1 mouse cellular context compared by ENCODE assay signal in the genomic region with DNA sequence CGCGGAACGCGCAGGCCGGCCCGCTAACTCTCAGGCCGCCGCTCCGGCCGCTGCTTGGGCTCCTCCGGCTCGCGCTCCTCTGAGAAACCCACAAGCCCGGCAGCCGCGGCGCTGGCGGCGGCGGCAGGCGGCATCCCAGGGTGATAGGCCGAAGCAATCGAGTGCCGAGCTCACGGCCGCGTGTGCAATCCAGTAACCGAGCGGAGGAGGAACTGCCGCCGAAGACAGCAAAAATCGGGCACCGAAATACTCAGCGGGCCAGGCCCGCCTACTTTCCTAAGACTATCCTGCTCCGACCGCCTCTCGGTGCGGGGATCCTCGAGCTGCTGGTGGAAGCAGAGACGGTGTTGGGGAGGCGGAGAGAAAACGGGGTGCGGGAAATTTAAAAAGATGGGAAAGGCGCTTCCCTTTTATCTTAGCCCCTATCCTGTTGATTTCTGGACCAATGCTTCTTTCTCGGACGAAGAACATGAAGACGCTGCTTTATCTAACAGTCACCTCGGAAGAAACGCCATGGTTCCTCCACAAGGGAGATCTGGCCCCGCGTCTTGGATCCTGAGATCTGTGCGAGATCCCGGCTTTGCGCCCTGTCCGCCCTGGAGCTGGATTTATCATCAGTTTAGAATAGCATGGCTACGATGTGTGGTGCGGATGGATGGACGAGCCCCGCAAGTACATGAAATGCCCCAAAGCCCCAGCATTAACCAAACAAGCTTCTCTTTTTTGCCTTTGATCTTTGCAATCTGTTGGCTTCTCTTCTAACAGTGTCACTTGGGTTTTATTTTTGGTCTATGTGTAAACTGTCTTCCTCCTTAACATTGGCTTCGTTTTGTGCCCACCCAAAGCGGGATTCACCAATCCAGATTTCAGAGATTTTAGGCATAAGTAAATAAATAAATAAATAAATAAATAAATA.
A peak's percentile ranks its signal among the peaks of the same experiment; 100 is the strongest.
TF ChIP-seq lines count a peak whose summit lies in the region.

A gene (minus strand): TSS at position 142 of the 916 bp plus-strand sequence.

TF ChIP-seq in CH12.LX, 34 proteins besides CTCF, POLR2A, EP300 and RAD21 (continued from another document):
- TF ChIP-seq RCOR1 (conservative IDR thresholded peaks at IDR 0.05; ENCODE audit: low read depth, low read length) (0 out of 2 replicates have a peak, but pooled peaks have one; percentile 32), ZNF384 (IDR thresholded peaks at IDR 0.05; ENCODE audit: low read depth, low read length) (no peak), SMC3 (IDR thresholded peaks at IDR 0.05; ENCODE audit: low read depth, low read length) (no peak), IRF4 (IDR thresholded peaks at IDR 0.05; ENCODE audit: low read depth, low read length) (peak; percentile 51; the same call in 1 of the 2 replicates), ZMIZ1 (IDR thresholded peaks at IDR 0.05; ENCODE audit: low read depth, low read length) (peak; percentile 48; the same call in 1 of the 2 replicates), MAFK (IDR thresholded peaks at IDR 0.05; ENCODE audit: insufficient replicate concordance, low read length) (no peak), MEF2A (IDR thresholded peaks at IDR 0.05; ENCODE audit: borderline replicate concordance, low read depth, low read length) (peak; percentile 39; the same call in 1 of the 2 replicates), HCFC1 (IDR thresholded peaks at IDR 0.05; ENCODE audit: low read depth, low read length) (peak; percentile 82), JUN (IDR thresholded peaks at IDR 0.05; ENCODE audit: insufficient read depth, low read depth, low read length) (no peak), PAX5 (IDR thresholded peaks at IDR 0.05; ENCODE audit: low read length) (no peak), MXI1 (IDR thresholded peaks at IDR 0.05; ENCODE audit: low read depth, low read length) (peak; percentile 97), UBTF (IDR thresholded peaks at IDR 0.05; ENCODE audit: low read depth, low read length) (no peak; the same call in 1 of the 2 replicates), MYC (IDR thresholded peaks at IDR 0.05; ENCODE audit: low read depth, low read length) (peak; percentile 89), CHD1 (IDR thresholded peaks at IDR 0.05; ENCODE audit: low read depth, low read length) (no peak), GABPA (IDR thresholded peaks at IDR 0.05; ENCODE audit: insufficient replicate concordance, low read depth, low read length) (no peak; the same call in 1 of the 2 replicates), ELF1 (IDR thresholded peaks at IDR 0.05; ENCODE audit: low read depth, low read length) (peak; percentile 83), TBP (conservative IDR thresholded peaks at IDR 0.05; ENCODE audit: low read depth, low read length) (no peak), USF2 (conservative IDR thresholded peaks at IDR 0.05; ENCODE audit: low read depth, low read length) (no peak), ZKSCAN1 (IDR thresholded peaks at IDR 0.05; ENCODE audit: borderline replicate concordance, low read depth, low read length) (no peak), CHD2 (IDR thresholded peaks at IDR 0.05; ENCODE audit: low read length) (no peak), USF1 (IDR thresholded peaks at IDR 0.05; ENCODE audit: low read depth, low read length) (no peak), NRF1 (IDR thresholded peaks at IDR 0.05; ENCODE audit: low read depth, low read length) (peak; percentile 47; the same call in 1 of the 2 replicates)
TF ChIP-seq in CH12.LX: peak in this region for 14.
